Mouse (Mus musculus): ENCODE data around the gene Fam49a.

DNA sequence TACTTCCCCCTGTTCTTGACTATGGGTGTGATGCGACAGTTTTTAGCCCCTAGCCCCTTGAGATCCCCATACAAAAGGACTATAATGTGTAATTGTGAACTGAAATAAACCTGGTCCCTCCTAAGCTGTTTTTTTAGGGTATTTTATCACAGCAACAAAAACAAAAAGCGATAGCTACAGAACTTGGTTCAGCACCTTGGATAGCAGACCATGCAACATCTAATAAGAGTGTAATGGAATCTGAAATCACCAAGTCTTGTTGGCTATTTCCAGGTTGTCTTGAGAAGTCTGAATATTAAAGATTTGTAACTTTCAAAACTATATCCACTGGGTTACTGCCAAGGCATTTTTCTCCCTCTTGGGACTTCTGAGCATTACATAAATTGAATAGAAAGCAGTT is 117.1 kb downstream of the Fam49a start:
- TF ChIP-seq CTCF (IDR thresholded peaks at IDR 0.05; ENCODE audit: control insufficient read depth, insufficient read depth, low read length): no peak
- TF ChIP-seq POLR2A (IDR thresholded peaks at IDR 0.05; ENCODE audit: borderline replicate concordance, control insufficient read depth, low read depth, low read length): no peak
